Mouse (Mus musculus): Measurements from ENCODE around the gene Sox30.

DNA sequence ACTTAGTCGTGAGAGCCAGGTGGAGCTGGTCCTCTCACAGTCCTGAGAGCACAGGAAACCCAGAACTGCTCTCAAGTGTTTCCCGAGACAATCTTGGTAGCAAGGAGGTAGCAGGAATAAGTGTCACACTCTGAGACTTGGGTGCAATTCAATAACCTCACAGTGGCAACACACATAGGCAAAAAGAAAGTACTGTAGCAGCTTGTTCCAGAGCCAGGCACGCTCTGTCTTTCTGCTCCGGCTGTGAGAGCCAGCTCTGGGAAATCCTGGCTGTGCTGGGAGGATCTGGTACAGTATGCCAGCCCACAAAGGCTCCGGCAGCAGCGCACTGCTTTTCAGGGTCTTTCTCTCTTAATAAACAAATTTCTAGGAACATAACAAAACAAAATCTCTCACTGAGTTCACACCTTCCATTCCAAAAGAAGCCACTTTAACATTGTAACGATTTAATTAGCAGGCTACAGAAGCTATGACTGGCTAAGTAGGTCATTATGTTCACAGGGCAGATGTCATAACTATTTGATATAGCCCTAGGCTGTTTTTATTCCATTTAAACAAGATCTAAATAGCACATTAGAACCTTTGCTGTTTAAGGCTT lies 36.9 kb upstream of the Sox30 start:
- TF ChIP-seq CTCF (conservative IDR thresholded peaks at IDR 0.05; ENCODE audit: low read length) (no peak), NANOG (IDR thresholded peaks at IDR 0.05; ENCODE audit: borderline replicate concordance, low read length) (no peak), POU5F1 (IDR thresholded peaks at IDR 0.05; ENCODE audit: borderline replicate concordance, low read length) (no peak)

Data from E14TG2a.4 (cell line).